Mouse (Mus musculus) neural tube, embryonic 10.5 days (tissue): ENCODE data around the gene Slc35f2.
A peak's percentile ranks its signal among the peaks of the same experiment; 100 is the strongest.

ENCODE experiments used
- DNase-seq: peaks from one replicate; pipeline ENCODE4 v3.0.0-alpha.2; 2017; ENCODE audit warnings: low spot score; ENCODE audit errors: extremely low spot score

Slc35f2 gene

DNA sequence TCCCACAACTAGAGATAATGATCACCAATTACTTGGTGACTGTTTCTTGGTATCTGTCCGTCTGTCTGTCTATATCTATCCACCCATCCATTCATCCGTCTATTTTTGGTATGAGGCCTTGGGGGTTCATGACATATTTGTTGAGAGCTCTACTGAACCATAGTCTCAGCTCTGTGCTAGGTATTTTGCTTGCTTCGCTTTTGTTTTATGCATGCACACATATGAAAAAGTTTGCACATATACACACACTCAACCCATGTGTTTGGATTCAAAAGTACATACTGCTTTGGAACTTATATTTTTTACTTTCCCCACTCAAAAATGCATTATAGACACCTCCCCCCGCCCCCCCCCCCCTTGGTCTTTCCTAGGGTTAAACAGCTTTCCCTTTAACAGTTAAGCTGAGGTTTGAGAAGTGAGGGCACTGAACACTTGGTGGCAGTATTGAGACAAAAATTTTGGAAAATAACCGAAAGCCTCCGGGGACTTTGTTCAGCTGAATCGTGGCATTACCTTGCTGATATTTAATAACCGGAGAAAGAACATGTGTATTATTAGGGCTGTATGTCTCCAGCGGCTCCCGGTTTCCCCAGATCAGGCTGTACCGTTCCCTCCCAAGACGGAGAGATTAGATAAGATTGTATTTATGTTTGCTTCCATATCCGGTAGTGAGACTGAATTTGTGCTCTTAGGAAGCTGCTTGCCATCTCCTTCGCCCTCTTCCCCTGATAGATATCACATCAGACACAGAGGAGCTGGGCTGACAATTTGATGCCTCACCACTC lies 57.9 kb downstream of the Slc35f2 start:
- DNase-seq, result peak; percentile 39

DNA sequence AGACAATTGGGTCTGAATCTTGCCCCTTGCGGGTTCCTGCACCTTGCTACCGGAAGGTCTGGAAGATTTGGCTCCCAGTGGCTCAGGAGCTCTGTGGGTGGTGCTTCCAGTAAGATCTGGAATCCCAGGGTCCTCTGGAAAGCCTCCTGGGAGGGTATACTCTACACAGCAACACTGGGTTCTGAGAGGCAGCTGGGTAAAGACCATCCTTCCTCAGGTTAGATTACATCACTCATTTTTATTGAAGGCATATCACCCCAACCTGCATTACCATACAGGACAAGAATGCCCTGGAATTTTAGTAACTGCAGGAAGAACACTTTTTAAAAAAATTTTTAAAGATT lies 58.5 kb downstream of the Slc35f2 start:
- DNase-seq, result no peak

DNA sequence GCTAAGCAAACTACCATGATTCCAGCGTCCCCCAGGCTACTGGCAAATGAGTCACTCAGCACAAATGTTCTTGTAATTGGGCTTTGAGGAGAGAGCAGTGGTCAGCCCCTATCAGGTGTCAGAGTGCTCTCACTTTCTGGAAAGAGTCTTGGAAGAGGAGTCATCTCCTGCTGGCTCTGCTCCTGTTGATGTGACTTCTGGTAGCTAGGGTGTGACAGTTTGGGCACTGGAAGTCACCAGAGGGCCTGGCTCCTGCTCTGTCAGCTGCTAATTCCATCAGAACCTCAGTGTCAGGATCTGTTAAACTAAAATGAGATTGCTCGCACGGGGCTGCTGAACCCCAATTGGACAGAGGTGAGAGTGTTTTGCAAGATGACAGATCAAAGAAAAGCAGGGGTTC lies 63.7 kb downstream of the Slc35f2 start:
- DNase-seq, result no peak

DNA sequence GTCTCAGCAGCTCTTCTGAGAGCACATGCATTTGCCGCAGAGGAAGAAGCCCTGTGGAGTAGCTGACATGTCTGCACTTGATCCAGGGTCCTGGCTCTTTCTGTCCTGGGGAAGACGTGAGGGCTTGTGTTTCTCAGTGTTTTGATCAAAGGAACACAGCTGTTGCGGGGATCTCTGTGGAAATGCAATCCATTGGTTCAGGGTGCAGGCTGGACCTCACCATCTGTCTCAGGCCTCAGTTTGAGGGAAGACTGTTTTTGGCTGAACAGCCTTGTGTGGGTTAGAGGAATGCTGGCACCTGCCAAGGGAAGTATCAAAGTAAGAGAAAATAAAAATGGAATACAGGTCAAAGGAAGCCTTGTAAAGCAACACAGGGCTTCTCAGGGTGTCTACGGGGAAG lies 64.6 kb downstream of the Slc35f2 start:
- DNase-seq, result no peak

DNA sequence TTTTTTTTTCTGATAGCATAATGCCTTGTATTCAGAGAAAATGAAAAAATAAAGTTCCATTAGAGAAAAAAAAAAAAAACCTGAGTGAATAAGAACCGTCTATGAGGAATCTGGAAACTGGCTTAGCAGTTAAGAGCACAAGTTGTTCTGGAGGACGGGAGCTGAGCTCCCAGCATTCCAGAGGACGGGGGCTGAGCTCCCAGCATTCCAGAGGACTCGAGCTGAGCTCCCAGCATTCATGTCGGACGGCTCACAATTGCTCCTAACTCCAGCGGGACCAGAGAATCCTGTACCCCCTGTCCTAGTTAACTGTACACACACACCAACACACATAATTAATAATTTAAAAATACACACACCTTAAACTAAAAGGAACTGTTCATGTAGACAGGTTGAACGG lies 67.5 kb downstream of the Slc35f2 start:
- DNase-seq, result no peak

DNA sequence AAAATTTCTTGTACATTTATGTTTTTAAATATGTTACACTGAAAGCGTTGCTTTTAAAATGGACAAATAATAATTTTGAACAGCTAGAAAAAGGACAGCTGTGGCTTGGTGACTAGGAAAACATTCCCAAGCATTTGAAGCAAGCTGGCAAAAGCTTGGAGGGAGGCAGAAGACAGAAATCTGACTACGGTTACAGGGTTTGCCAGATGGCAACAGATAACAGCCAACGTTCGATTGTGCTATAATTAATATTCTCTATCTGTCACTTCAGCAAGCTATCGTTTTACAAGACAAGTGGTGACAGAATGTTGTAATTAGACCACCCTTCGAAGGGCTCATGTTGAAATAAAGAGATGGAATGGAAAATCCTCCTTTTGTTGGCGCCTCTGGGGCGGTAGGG lies 77.2 kb downstream of the Slc35f2 start:
- DNase-seq, result no peak

DNA sequence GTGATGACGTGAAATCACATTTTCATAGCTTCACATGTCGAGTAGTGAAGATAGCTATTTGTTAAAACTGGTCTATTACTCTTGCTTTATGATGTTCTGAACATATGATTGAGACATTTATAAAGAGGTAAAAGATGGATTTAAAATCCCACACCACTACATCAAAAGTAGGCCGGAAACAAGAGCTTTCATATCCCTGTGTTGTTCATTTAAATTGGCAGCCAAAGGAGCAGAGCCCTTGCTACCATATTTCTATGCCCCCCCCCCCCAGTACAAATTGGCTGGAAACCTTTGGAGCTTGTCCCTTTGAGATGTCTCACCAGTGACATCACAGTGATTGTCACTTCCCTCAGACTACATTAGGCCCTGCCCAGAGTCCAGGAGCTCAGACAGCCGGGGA lies 78.5 kb downstream of the Slc35f2 start, which contains the start of gene Sln:
Gene Sln (plus strand): TSS at position 301 of the 400 bp plus-strand sequence.
- no peak for DNase-seq

DNA sequence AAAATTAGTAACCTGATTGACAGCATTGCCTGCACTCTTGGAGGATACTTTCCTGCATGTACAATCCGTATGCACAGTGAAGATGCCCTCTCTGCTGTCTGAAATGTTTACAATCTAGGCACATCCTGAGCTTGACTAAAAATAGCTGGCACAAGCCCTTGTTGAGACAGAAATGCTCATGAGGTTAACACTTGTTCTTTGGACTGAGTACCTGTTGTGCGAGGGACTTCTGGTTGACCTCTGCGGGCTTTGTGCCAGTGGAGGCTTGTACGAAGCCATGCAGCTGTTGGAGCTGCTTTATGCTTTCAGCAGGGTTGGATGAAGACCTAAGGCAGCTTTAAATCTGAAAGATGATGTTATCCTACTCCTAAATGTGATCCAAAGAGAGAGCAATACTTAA lies 80.8 kb downstream of the Slc35f2 start:
- DNase-seq, result no peak

DNA sequence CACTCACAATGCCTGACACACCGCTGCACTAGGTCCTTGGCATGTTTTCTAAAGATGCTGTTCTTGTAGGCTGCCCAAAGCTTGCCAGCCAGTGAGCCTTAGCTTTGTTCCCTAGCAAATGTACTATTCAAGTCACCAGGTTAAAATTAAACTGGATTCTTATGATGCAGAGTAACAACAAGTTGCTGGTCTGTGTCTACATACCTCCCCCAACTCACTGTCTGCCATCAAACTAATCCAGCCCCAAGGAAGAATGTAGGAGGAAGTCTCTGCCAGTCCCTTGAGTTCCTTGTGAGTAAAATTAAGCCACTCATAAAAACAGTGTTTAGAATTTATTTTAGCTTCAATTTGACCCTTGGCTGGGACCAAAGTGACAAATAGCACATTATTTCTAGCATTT lies 82.3 kb downstream of the Slc35f2 start:
- no peak for DNase-seq

DNA sequence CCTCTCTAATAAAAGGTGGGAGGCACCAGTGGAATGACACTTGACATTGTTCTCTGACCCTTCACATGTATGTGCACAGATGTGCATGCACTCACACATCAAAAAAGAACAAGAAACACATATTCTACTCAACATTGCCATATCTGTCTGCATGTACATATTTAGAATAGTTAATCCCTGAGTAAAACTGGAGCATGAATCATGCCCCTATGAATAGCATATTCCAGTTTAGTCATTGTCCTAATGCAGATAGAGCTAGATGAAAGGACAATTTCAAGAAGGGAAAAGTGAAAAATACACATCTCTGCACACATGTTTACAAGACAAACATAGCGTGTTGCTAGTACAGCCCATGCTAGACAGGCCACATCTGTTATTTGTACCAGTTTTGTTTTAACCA lies 83.2 kb downstream of the Slc35f2 start:
- DNase-seq, result no peak

DNA sequence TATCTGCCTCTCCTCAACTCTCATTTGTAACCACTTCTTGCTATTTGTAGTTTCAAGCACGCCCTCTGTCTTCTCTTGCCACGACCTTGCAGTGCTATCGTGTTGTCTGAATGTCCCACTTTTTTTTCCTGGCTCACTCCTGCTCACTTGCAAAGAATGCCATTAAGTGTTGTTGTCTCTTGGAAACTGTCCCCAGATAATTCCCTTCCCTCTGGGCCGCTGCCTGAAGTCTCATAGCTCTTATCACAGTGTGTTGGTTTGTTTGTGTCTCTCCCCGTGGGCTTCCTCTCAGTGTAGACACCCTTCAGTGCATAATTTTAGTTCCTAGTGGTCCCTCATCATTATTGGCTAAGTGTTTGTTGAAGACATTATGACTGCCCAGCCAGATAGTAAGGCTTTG lies 86.5 kb downstream of the Slc35f2 start:
- DNase-seq, result no peak
